Mouse (Mus musculus): ENCODE results near the gene Zscan10. TPM values are rescaled to one million over a fixed set of nuclear protein-coding genes. Genes with fewer than 3 reads are reported as not detected.

Gene Zscan10
- polyA plus RNA-seq, 1 experiment from 2014 or later, result not detected

GRCm38 (mm10) chr17:23654001-23654400, 53.3 kb downstream of the Zscan10 start:
- no peak overlapping the region for H3K27ac ChIP-seq (ENCODE audit: low read depth, low read length)
- 65% methylated on average over 6 of the region's 6 CpGs for WGBS
- ATAC-seq (no peak), DNase-seq (ENCODE audit: low spot score) (no peak)
- no peak overlapping the region for H3K4me3 ChIP-seq (ENCODE audit: low read depth, low read length)
- H3K4me2 ChIP-seq (ENCODE audit: low read length), result no peak overlapping the region
- H3K36me3 ChIP-seq (ENCODE audit: control insufficient read depth, insufficient read depth, low read length), result no peaks in the 10 kb centered on the region
- no peaks in the 10 kb centered on the region for H3K4me1 ChIP-seq (ENCODE audit: control insufficient read depth, insufficient read depth, low read length)
- H3K9me3 ChIP-seq (replicated peaks; ENCODE audit: control insufficient read depth, low read length), result no peaks in the 10 kb centered on the region
- 0 out of 2 replicates have a peak, but pooled peaks cover 5% of the 10 kb centered on the region for H3K27me3 ChIP-seq (replicated peaks; ENCODE audit: control insufficient read depth, insufficient read depth, low read length)
- H3K9ac ChIP-seq (ENCODE audit: low read length), result no peak overlapping the region

GRCm38 (mm10) chr17:23654410-23654809, 53.8 kb downstream of the Zscan10 start:
- Histone ChIP-seq H3K4me1 (ENCODE audit: control insufficient read depth, insufficient read depth, low read length) (no peaks in the 10 kb centered on the region), H3K27me3 (replicated peaks; ENCODE audit: control insufficient read depth, insufficient read depth, low read length) (0 out of 2 replicates have a peak, but pooled peaks cover 5% of the 10 kb centered on the region), H3K4me2 (ENCODE audit: low read length) (no peak overlapping the region), H3K9me3 (replicated peaks; ENCODE audit: control insufficient read depth, low read length) (no peaks in the 10 kb centered on the region), H3K4me3 (ENCODE audit: low read depth, low read length) (no peak overlapping the region), H3K27ac (ENCODE audit: low read depth, low read length) (no peak overlapping the region), H3K9ac (ENCODE audit: low read length) (no peak overlapping the region), H3K36me3 (ENCODE audit: control insufficient read depth, insufficient read depth, low read length) (no peaks in the 10 kb centered on the region)
- DNase-seq (ENCODE audit: low spot score) (no peak), ATAC-seq (no peak)
- WGBS, result 70% methylated on average over 2 of the region's 2 CpGs

GRCm38 (mm10) chr17:23658450-23658849, 57.8 kb downstream of the Zscan10 start:
- no peak overlapping the region for H3K4me3 ChIP-seq (ENCODE audit: low read depth, low read length)
- no peaks in the 10 kb centered on the region for H3K4me1 ChIP-seq (ENCODE audit: control insufficient read depth, insufficient read depth, low read length)
- no peak overlapping the region for H3K27ac ChIP-seq (ENCODE audit: low read depth, low read length)
- no peak overlapping the region for H3K9ac ChIP-seq (ENCODE audit: low read length)
- H3K27me3 ChIP-seq (replicated peaks; ENCODE audit: control insufficient read depth, insufficient read depth, low read length), result peaks cover 30% of the 10 kb centered on the region
- no peak for DNase-seq (ENCODE audit: low spot score)
- no peak for ATAC-seq
- H3K4me2 ChIP-seq (ENCODE audit: low read length), result no peak overlapping the region
- H3K36me3 ChIP-seq (ENCODE audit: control insufficient read depth, insufficient read depth, low read length), result no peaks in the 10 kb centered on the region
- H3K9me3 ChIP-seq (replicated peaks; ENCODE audit: control insufficient read depth, low read length), result no peaks in the 10 kb centered on the region
- 94% methylated on average over 3 of the region's 3 CpGs for WGBS

- no peak within 1 kb of the TSS for H3K27ac ChIP-seq (ENCODE audit: low read depth, low read length)
- H3K4me3 ChIP-seq (ENCODE audit: low read depth, low read length), result no peak within 1 kb of the TSS
- no peaks in the 10 kb centered on the region for H3K36me3 ChIP-seq (ENCODE audit: control insufficient read depth, insufficient read depth, low read length)
- H3K27me3 ChIP-seq (replicated peaks; ENCODE audit: control insufficient read depth, insufficient read depth, low read length), result peaks cover 34% of the 10 kb centered on the region
- H3K9me3 ChIP-seq (replicated peaks; ENCODE audit: control insufficient read depth, low read length), result no peaks in the 10 kb centered on the region
- H3K4me1 ChIP-seq (ENCODE audit: control insufficient read depth, insufficient read depth, low read length), result no peaks in the 10 kb centered on the region
- no peak for DNase-seq (ENCODE audit: low spot score)
- WGBS, result 5% methylated on average over 27 of the region's 27 CpGs
- no peak within 1 kb of the TSS for H3K4me2 ChIP-seq (ENCODE audit: low read length)
- H3K9ac ChIP-seq (ENCODE audit: low read length), result no peak within 1 kb of the TSS
- no peak for ATAC-seq
Observed at GRCm38 (mm10) chr17:23660117-23660875, 59.6 kb downstream of the Zscan10 start, which contains the start of gene Bicdl2. Gene Bicdl2, plus strand, starts transcription at chr17:23660506.

Other genes starting within 250 kb of the Zscan10 start
- not detected in 2 replicates for gene Vmn2r116, start 216.3 kb upstream of the Zscan10 start, polyA plus RNA-seq (2014; fragmentation: Nextera tagmentation; extraction: Ambion mirVana)
- gene Vmn2r117, start 121.2 kb upstream of the Zscan10 start, polyA plus RNA-seq (2014; fragmentation: Nextera tagmentation; extraction: Ambion mirVana), result not detected in 2 replicates
- 17.6 and 20.9 TPM in 2 replicates for gene Zfp213, start 36.6 kb upstream of the Zscan10 start, polyA plus RNA-seq (2014; fragmentation: Nextera tagmentation; extraction: Ambion mirVana)
- gene Zfp13, start 1.4 kb upstream of the Zscan10 start, polyA plus RNA-seq (2014; fragmentation: Nextera tagmentation; extraction: Ambion mirVana), result 24.1 and 26.0 TPM in 2 replicates
- gene Mmp25, start 44.4 kb downstream of the Zscan10 start, polyA plus RNA-seq (2014; fragmentation: Nextera tagmentation; extraction: Ambion mirVana), result 0.62 and 0.90 TPM in 2 replicates
- gene Bicdl2, start 59.6 kb downstream of the Zscan10 start, polyA plus RNA-seq (2014; fragmentation: Nextera tagmentation; extraction: Ambion mirVana), result not detected in 2 replicates
- 107 and 112 TPM in 2 replicates for gene Hcfc1r1, start 72.7 kb downstream of the Zscan10 start, polyA plus RNA-seq (2014; fragmentation: Nextera tagmentation; extraction: Ambion mirVana)
- 43.8 and 45.9 TPM in 2 replicates for gene Thoc6, start 73.0 kb downstream of the Zscan10 start, polyA plus RNA-seq (2014; fragmentation: Nextera tagmentation; extraction: Ambion mirVana)
- gene Tnfrsf12a, start 76.6 kb downstream of the Zscan10 start, polyA plus RNA-seq (2014; fragmentation: Nextera tagmentation; extraction: Ambion mirVana), result 2.6 and 2.9 TPM in 2 replicates
- gene Cldn6, start 78.4 kb downstream of the Zscan10 start, polyA plus RNA-seq (2014; fragmentation: Nextera tagmentation; extraction: Ambion mirVana), result 0.24 and 0.25 TPM in 2 replicates
- gene Cldn9, start 83.2 kb downstream of the Zscan10 start, polyA plus RNA-seq (2014; fragmentation: Nextera tagmentation; extraction: Ambion mirVana), result 1.6 and 2.3 TPM in 2 replicates
- not detected in 2 replicates for gene 1520401A03Rik, start 121.9 kb downstream of the Zscan10 start, polyA plus RNA-seq (2014; fragmentation: Nextera tagmentation; extraction: Ambion mirVana)
- 18.0 and 23.1 TPM in 2 replicates for gene Pkmyt1, start 125.5 kb downstream of the Zscan10 start, polyA plus RNA-seq (2014; fragmentation: Nextera tagmentation; extraction: Ambion mirVana)
- 31.9 and 38.3 TPM in 2 replicates for gene Paqr4, start 140.0 kb downstream of the Zscan10 start, polyA plus RNA-seq (2014; fragmentation: Nextera tagmentation; extraction: Ambion mirVana)
- gene Kremen2, start 145.0 kb downstream of the Zscan10 start, polyA plus RNA-seq (2014; fragmentation: Nextera tagmentation; extraction: Ambion mirVana), result 0.23 and 0.25 TPM in 2 replicates
- 129 and 143 TPM in 2 replicates for gene Flywch1, start 170.7 kb downstream of the Zscan10 start, polyA plus RNA-seq (2014; fragmentation: Nextera tagmentation; extraction: Ambion mirVana)
- 36.9 and 44.2 TPM in 2 replicates for gene Flywch2, start 185.2 kb downstream of the Zscan10 start, polyA plus RNA-seq (2014; fragmentation: Nextera tagmentation; extraction: Ambion mirVana)
- gene Srrm2, start 189.7 kb downstream of the Zscan10 start, polyA plus RNA-seq (2014; fragmentation: Nextera tagmentation; extraction: Ambion mirVana), result 226 and 339 TPM in 2 replicates
- 1,202 and 1,508 TPM in 2 replicates for gene Elob, start 228.3 kb downstream of the Zscan10 start, polyA plus RNA-seq (2014; fragmentation: Nextera tagmentation; extraction: Ambion mirVana)
- not detected in 2 replicates for gene Prss33, start 235.2 kb downstream of the Zscan10 start, polyA plus RNA-seq (2014; fragmentation: Nextera tagmentation; extraction: Ambion mirVana)
- not detected in 2 replicates for gene Prss32, start 243.0 kb downstream of the Zscan10 start, polyA plus RNA-seq (2014; fragmentation: Nextera tagmentation; extraction: Ambion mirVana)
- gene Prss41, start 243.3 kb downstream of the Zscan10 start, polyA plus RNA-seq (2014; fragmentation: Nextera tagmentation; extraction: Ambion mirVana), result 0.31 and 0.66 TPM in 2 replicates

Data from forebrain, embryonic 14.5 days (tissue).